Mouse (Mus musculus) limb, embryonic 10.5 days (tissue): ENCODE measurements at regions not wholly inside any gene's neighbourhood (a gene's known extent, or its start where the extent isn't known, plus 50 kb on each side); places are given as distances from the start of the nearest gene placed in this dataset.
A peak's percentile ranks its signal among the peaks of the same experiment; 100 is the strongest.

Source experiments
- DNase-seq: peaks from one replicate; pipeline ENCODE4 v3.0.0-alpha.2; 2017; ENCODE audit warnings: low spot score
- H3K27ac ChIP-seq: fragments of 300-500 bp; sonication (generic); 2 replicates; pipeline ENCODE4 v1.5.1; 2016; ENCODE audit warnings: mild to moderate bottlenecking
- H3K27me3 ChIP-seq: fragments of 300-500 bp; sonication (generic); 2 replicates; pipeline ENCODE4 v1.6.1; 2016; ENCODE audit warnings: low read depth, mild to moderate bottlenecking; ENCODE audit not compliant: poor library complexity, severe bottlenecking
- H3K36me3 ChIP-seq: fragments of 300-500 bp; sonication (generic); 2 replicates; pipeline ENCODE4 v1.6.1; 2016; ENCODE audit warnings: mild to moderate bottlenecking, moderate library complexity
- H3K4me1 ChIP-seq: fragments of 300-500 bp; sonication (generic); 2 replicates; pipeline ENCODE4 v1.6.1; 2016
- H3K4me3 ChIP-seq: fragments of 300-500 bp; sonication (generic); 2 replicates; pipeline ENCODE4 v1.5.1; 2016; ENCODE audit warnings: mild to moderate bottlenecking, moderate library complexity
- H3K9me3 ChIP-seq: fragments of 300-500 bp; sonication (generic); replicated peaks from 2 replicates; pipeline ENCODE4 v1.6.1; 2016; ENCODE audit warnings: mild to moderate bottlenecking
- WGBS: fragments of 180-500 bp; shearing (Covaris S2); methylation state at CpG from one replicate; pipeline ENCODE4 v1.1.7; 2016; 5-methylcytosine and 5-hydroxymethylcytosine counted together

- H3K27me3 ChIP-seq: no peaks in the 10 kb centered on the region
- peaks cover 31% of the 10 kb centered on the region for H3K4me1 ChIP-seq
- H3K9me3 ChIP-seq: no peaks in the 10 kb centered on the region
- H3K27ac ChIP-seq: peak overlapping the region; percentile 80
- no peak overlapping the region for H3K4me3 ChIP-seq
- H3K36me3 ChIP-seq: no peaks in the 10 kb centered on the region
- WGBS: 47% methylated on average over 8 of the region's 8 CpGs
- DNase-seq: no peak
Measured at GRCm38 (mm10) chr10:42108294-42109014, 90.2 kb upstream of the Armc2 start.

- no peak for DNase-seq
- no peak overlapping the region for H3K4me3 ChIP-seq
- H3K9me3 ChIP-seq: no peaks in the 10 kb centered on the region
- peak overlapping the region; percentile 80 for H3K27ac ChIP-seq
- H3K27me3 ChIP-seq: no peaks in the 10 kb centered on the region
- WGBS: 72% methylated on average over 12 of the region's 12 CpGs
- H3K36me3 ChIP-seq: no peaks in the 10 kb centered on the region
- H3K4me1 ChIP-seq: peaks cover 31% of the 10 kb centered on the region
Measured at GRCm38 (mm10) chr10:42107437-42108293, 89.4 kb upstream of the Armc2 start.

GRCm38 (mm10) chr10:42106611-42107010 lies 88.4 kb upstream of the Armc2 start:
- no peaks in the 10 kb centered on the region for H3K27me3 ChIP-seq

GRCm38 (mm10) chr10:42105083-42105482 lies 86.8 kb upstream of the Armc2 start:
- Histone ChIP-seq H3K36me3 (no peaks in the 10 kb centered on the region), H3K27me3 (no peaks in the 10 kb centered on the region), H3K4me1 (peaks cover 30% of the 10 kb centered on the region), H3K4me3 (no peak overlapping the region), H3K9me3 (no peaks in the 10 kb centered on the region), H3K27ac (no peak overlapping the region)
- no peak for DNase-seq
- 95% methylated on average over 7 of the region's 7 CpGs for WGBS

More at GRCm38 (mm10) chr10:42106611-42107010, 88.4 kb upstream of the Armc2 start:
- WGBS: 91% methylated on average over 9 of the region's 9 CpGs
- no peak for DNase-seq
- no peaks in the 10 kb centered on the region for H3K9me3 ChIP-seq
- no peak overlapping the region for H3K4me3 ChIP-seq
- H3K4me1 ChIP-seq: peaks cover 31% of the 10 kb centered on the region
- no peaks in the 10 kb centered on the region for H3K36me3 ChIP-seq
- peak overlapping the region; percentile 80; the same call in 1 of the 2 replicates for H3K27ac ChIP-seq

- DNase-seq: no peak
- no peaks in the 10 kb centered on the region for H3K27me3 ChIP-seq
- H3K9me3 ChIP-seq: no peaks in the 10 kb centered on the region
- no peak overlapping the region for H3K4me3 ChIP-seq
- H3K27ac ChIP-seq: no peak overlapping the region
- peaks cover 6% of the 10 kb centered on the region; the same call in 1 of the 2 replicates for H3K4me1 ChIP-seq
- WGBS: 86% methylated on average over 8 of the region's 8 CpGs
- H3K36me3 ChIP-seq: no peaks in the 10 kb centered on the region
Measured at GRCm38 (mm10) chr10:42102320-42102719, 84.1 kb upstream of the Armc2 start.

- Histone ChIP-seq H3K4me3 (no peak overlapping the region), H3K27ac (no peak overlapping the region), H3K36me3 (no peaks in the 10 kb centered on the region), H3K27me3 (no peaks in the 10 kb centered on the region), H3K4me1 (peaks cover 5% of the 10 kb centered on the region; the same call in 1 of the 2 replicates), H3K9me3 (no peaks in the 10 kb centered on the region)
- no peak for DNase-seq
- WGBS: 88% methylated on average over 6 of the region's 6 CpGs
Measured at GRCm38 (mm10) chr10:42101096-42101495, 82.9 kb upstream of the Armc2 start.

GRCm38 (mm10) chr10:42096924-42097323 lies 78.7 kb upstream of the Armc2 start:
- peaks cover 3% of the 10 kb centered on the region; the same call in 1 of the 2 replicates for H3K4me1 ChIP-seq
- 85% methylated on average over 6 of the region's 6 CpGs for WGBS
- no peaks in the 10 kb centered on the region for H3K27me3 ChIP-seq
- H3K36me3 ChIP-seq: no peaks in the 10 kb centered on the region
- no peaks in the 10 kb centered on the region for H3K9me3 ChIP-seq
- H3K4me3 ChIP-seq: no peak overlapping the region
- no peak overlapping the region for H3K27ac ChIP-seq
- no peak for DNase-seq

- Histone ChIP-seq H3K27ac (no peak overlapping the region), H3K4me1 (peaks cover 8% of the 10 kb centered on the region), H3K4me3 (no peak overlapping the region), H3K9me3 (no peaks in the 10 kb centered on the region), H3K36me3 (no peaks in the 10 kb centered on the region), H3K27me3 (no peaks in the 10 kb centered on the region)
- no peak for DNase-seq
- WGBS: 93% methylated on average over 10 of the region's 10 CpGs
Measured at GRCm38 (mm10) chr10:42095986-42096385, 77.7 kb upstream of the Armc2 start.

- WGBS: 86% methylated on average over 24 of the region's 24 CpGs
- H3K27ac ChIP-seq: no peak overlapping the region
- no peaks in the 10 kb centered on the region for H3K9me3 ChIP-seq
- H3K27me3 ChIP-seq: no peaks in the 10 kb centered on the region
- DNase-seq: no peak
- no peak overlapping the region for H3K4me3 ChIP-seq
- no peaks in the 10 kb centered on the region for H3K36me3 ChIP-seq
- peaks cover 16% of the 10 kb centered on the region for H3K4me1 ChIP-seq
Measured at GRCm38 (mm10) chr10:42094274-42095000, 76.2 kb upstream of the Armc2 start.

GRCm38 (mm10) chr10:42093176-42093759 lies 75.0 kb upstream of the Armc2 start:
- peaks cover 23% of the 10 kb centered on the region for H3K4me1 ChIP-seq
- no peak for DNase-seq
- 88% methylated on average over 8 of the region's 8 CpGs for WGBS
- no peaks in the 10 kb centered on the region for H3K9me3 ChIP-seq
- H3K27me3 ChIP-seq: no peaks in the 10 kb centered on the region
- no peak overlapping the region for H3K4me3 ChIP-seq
- H3K27ac ChIP-seq: no peak overlapping the region
- H3K36me3 ChIP-seq: no peaks in the 10 kb centered on the region

- Histone ChIP-seq H3K36me3 (no peaks in the 10 kb centered on the region), H3K27ac (no peak overlapping the region), H3K4me1 (peaks cover 23% of the 10 kb centered on the region), H3K27me3 (no peaks in the 10 kb centered on the region), H3K4me3 (no peak overlapping the region), H3K9me3 (no peaks in the 10 kb centered on the region)
- DNase-seq: no peak
- WGBS: 87% methylated on average over 6 of the region's 6 CpGs
Measured at GRCm38 (mm10) chr10:42092500-42092899, 74.3 kb upstream of the Armc2 start.

- H3K27me3 ChIP-seq: no peaks in the 10 kb centered on the region
- H3K4me3 ChIP-seq: no peak overlapping the region
- peaks cover 23% of the 10 kb centered on the region for H3K4me1 ChIP-seq
- H3K9me3 ChIP-seq: no peaks in the 10 kb centered on the region
- no peak overlapping the region for H3K27ac ChIP-seq
- 84% methylated on average over 11 of the region's 11 CpGs for WGBS
- H3K36me3 ChIP-seq: no peaks in the 10 kb centered on the region
- no peak for DNase-seq
Measured at GRCm38 (mm10) chr10:42091546-42092168, 73.4 kb upstream of the Armc2 start.
